In the genomic region with DNA sequence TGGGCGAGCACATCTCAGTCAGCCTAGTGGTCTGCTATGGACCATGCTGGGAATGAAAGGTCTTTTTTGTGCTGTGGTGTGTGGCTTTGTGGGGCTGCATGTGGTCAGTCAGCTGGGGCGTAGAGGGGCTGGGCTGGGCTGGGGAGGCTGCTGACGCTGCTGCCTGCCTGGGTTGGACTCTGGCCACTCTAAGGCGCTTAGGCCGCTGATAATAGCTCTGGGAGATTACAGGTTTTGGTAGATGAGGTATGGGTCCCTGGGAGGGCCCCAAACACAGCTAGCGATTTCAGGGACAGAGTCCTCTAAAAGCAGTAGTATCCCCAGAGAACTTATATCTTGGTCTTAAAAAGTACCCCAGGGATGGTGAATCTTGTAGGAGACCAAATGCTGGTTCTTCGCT, we compare ENCODE assay signal across 16 mouse cellular contexts. TPM values are rescaled to one million over a fixed set of nuclear protein-coding genes. Genes with fewer than 3 reads are reported as not detected.
"Had no signal": no experiment of that assay in that cellular context is flagged by ENCODE, and none has a peak within 500 bp of the region (broad histone marks: within the 10 kb centered on the region; RNA-seq: fewer than 3 reads in every experiment).

No protein-coding gene starts in this region.

- H3K9ac ChIP-seq: limb, embryonic 13.5 days; liver, embryonic 14.5 days had no signal

- H3K27me3 ChIP-seq: limb, embryonic 13.5 days had no signal

- H3K4me2 ChIP-seq: limb, embryonic 13.5 days had no signal

- H3K27ac ChIP-seq: layer of hippocampus, adult 2 months; limb, embryonic 13.5 days; liver, embryonic 14.5 days; stomach, postnatal 0 days had no signal

- H3K9me3 ChIP-seq: limb, embryonic 13.5 days had no signal

- DNase-seq: kidney, adult 11 months; kidney, adult 9 months; kidney, postnatal 10 days; kidney, postnatal 4 days; left cerebral cortex, postnatal 4 days; lung, adult 18-20 months; right cerebral cortex, adult 18-20 months; right cerebral cortex, postnatal 25 days; thymus, postnatal 4 days had no signal

- H3K4me3 ChIP-seq: layer of hippocampus, adult 2 months; limb, embryonic 13.5 days; myocyte had no signal

RNA-seq across cellular contexts. Expression of a gene that starts 13.7 kb away (rescaled TPM):
- total RNA-seq: megakaryocyte-erythroid progenitor cell, adult 5-6 weeks had no signal

RNA-seq across cellular contexts. Expression of a gene that starts 31.8 kb away (rescaled TPM):
- polyA plus RNA-seq: liver, adult 2 months; myocyte had no signal
